Mouse (Mus musculus) stomach, postnatal 0 days (tissue): ENCODE measurements at regions not wholly inside any gene's neighbourhood (a gene's known extent, or its start where the extent isn't known, plus 50 kb on each side); places are given as distances from the start of the nearest gene placed in this dataset.

ENCODE experiments used
- ATAC-seq: fragments of 200-750 bp; cut with Nextera tagmentation; 2 replicates; pipeline ENCODE4 v1.8.0; 2017; ENCODE audit not compliant: low FRiP score, low TSS enrichment
- DNase-seq: peaks from one replicate; pipeline ENCODE4 v3.0.0-alpha.2; 2016; ENCODE audit warnings: low spot score
- H3K27ac ChIP-seq: fragments of 300-500 bp; sonication (generic); replicated peaks from 2 replicates; pipeline ENCODE4 v1.5.1; 2014; ENCODE audit warnings: mild to moderate bottlenecking, control low read depth
- H3K27me3 ChIP-seq: fragments of 300-500 bp; sonication (generic); 2 replicates; pipeline ENCODE4 v1.6.1; 2014; ENCODE audit warnings: low read length; ENCODE audit not compliant: control insufficient read depth, insufficient read depth
- H3K36me3 ChIP-seq: fragments of 300-500 bp; sonication (generic); 2 replicates; pipeline ENCODE4 v1.6.1; 2014; ENCODE audit warnings: low read length, mixed read lengths; ENCODE audit not compliant: control insufficient read depth, insufficient read depth
- H3K4me1 ChIP-seq: fragments of 300-500 bp; sonication (generic); replicated peaks from 2 replicates; pipeline ENCODE4 v1.6.1; 2014; ENCODE audit warnings: antibody characterized with exemption; ENCODE audit not compliant: control insufficient read depth, insufficient read depth
- H3K4me2 ChIP-seq: fragments of 300-500 bp; sonication (generic); replicated peaks from 2 replicates; pipeline ENCODE4 v1.6.1; 2014; ENCODE audit warnings: low read depth, mild to moderate bottlenecking, control low read depth, moderate library complexity
- H3K4me3 ChIP-seq: fragments of 300-500 bp; sonication (generic); 2 replicates; pipeline ENCODE4 v1.5.1; 2014; ENCODE audit warnings: low read depth, low read length, control low read depth
- H3K9ac ChIP-seq: fragments of 300-500 bp; sonication (generic); 2 replicates; pipeline ENCODE4 v1.6.1; 2014; ENCODE audit warnings: mild to moderate bottlenecking, low read length, control low read depth, mixed read lengths
- H3K9me3 ChIP-seq: fragments of 300-500 bp; sonication (generic); 2 replicates; pipeline ENCODE4 v1.6.1; 2016; ENCODE audit warnings: low read length; ENCODE audit not compliant: control insufficient read depth
- CTCF ChIP-seq: IDR thresholded peaks from 2 replicates; pipeline ENCODE4 v1.5.1; 2016; ENCODE audit warnings: antibody characterized with exemption, low read depth, mild to moderate bottlenecking, moderate library complexity
- EP300 ChIP-seq: optimal IDR thresholded peaks from 2 replicates; pipeline ENCODE3; 2016; ENCODE audit warnings: antibody characterized with exemption
- WGBS: fragments of 180-500 bp; shearing (Covaris S2); extraction: QIAGEN DNeasy Blood & Tissue Kit; methylation state at CpG from one replicate; pipeline ENCODE4 v1.1.7; 2014; 5-methylcytosine and 5-hydroxymethylcytosine counted together

GRCm38 (mm10) chr16:79240191-79240590, 149.3 kb upstream of the Tmprss15 start:
- no peak overlapping the region for H3K27ac ChIP-seq
- H3K4me3 ChIP-seq = no peak overlapping the region
- no peaks in the 10 kb centered on the region for H3K4me1 ChIP-seq
- no peak overlapping the region for H3K4me2 ChIP-seq
- H3K27me3 ChIP-seq = no peaks in the 10 kb centered on the region
- no peak for TF ChIP-seq EP300
- no peak for TF ChIP-seq CTCF
- ATAC-seq = no peak
- no peak overlapping the region for H3K9ac ChIP-seq
- no peaks in the 10 kb centered on the region for H3K9me3 ChIP-seq
- no peak for DNase-seq
- WGBS = 85% methylated on average over 2 of the region's 2 CpGs
- H3K36me3 ChIP-seq = no peaks in the 10 kb centered on the region

GRCm38 (mm10) chr16:79191196-79191595, 100.3 kb upstream of the Tmprss15 start:
- no peaks in the 10 kb centered on the region for H3K36me3 ChIP-seq
- DNase-seq (no peak), ATAC-seq (no peak)
- H3K4me1 ChIP-seq = no peaks in the 10 kb centered on the region
- H3K9me3 ChIP-seq = no peaks in the 10 kb centered on the region
- WGBS = 65% methylated on average over 7 of the region's 7 CpGs
- TF ChIP-seq CTCF (no peak), EP300 (no peak)
- H3K27me3 ChIP-seq = no peaks in the 10 kb centered on the region
- H3K4me3 ChIP-seq = no peak overlapping the region
- no peak overlapping the region for H3K27ac ChIP-seq
- no peak overlapping the region for H3K4me2 ChIP-seq
- no peak overlapping the region for H3K9ac ChIP-seq

- DNase-seq = no peak
- no peaks in the 10 kb centered on the region for H3K36me3 ChIP-seq
- H3K4me2 ChIP-seq = no peak overlapping the region
- peak; percentile 68 for ATAC-seq
- no peak overlapping the region for H3K4me3 ChIP-seq
- no peak overlapping the region for H3K9ac ChIP-seq
- no peaks in the 10 kb centered on the region for H3K27me3 ChIP-seq
- H3K27ac ChIP-seq = no peak overlapping the region
- WGBS = 10% methylated on average over 1 of the region's 1 CpGs
- H3K9me3 ChIP-seq = no peaks in the 10 kb centered on the region
- H3K4me1 ChIP-seq = no peaks in the 10 kb centered on the region
- no peak for TF ChIP-seq CTCF
- no peak for TF ChIP-seq EP300
These were observed 95.6 kb upstream of the Tmprss15 start for GRCm38 (mm10) chr16:79186471-79186870.

- 58% methylated on average over 2 of the region's 2 CpGs for WGBS
- H3K27me3 ChIP-seq = no peaks in the 10 kb centered on the region
- no peak for ATAC-seq
- no peak overlapping the region for H3K27ac ChIP-seq
- no peaks in the 10 kb centered on the region for H3K9me3 ChIP-seq
- no peak overlapping the region for H3K4me3 ChIP-seq
- no peak for DNase-seq
- no peak overlapping the region for H3K9ac ChIP-seq
- peak; percentile 54 for TF ChIP-seq CTCF
- no peak for TF ChIP-seq EP300
- no peaks in the 10 kb centered on the region for H3K36me3 ChIP-seq
- no peaks in the 10 kb centered on the region for H3K4me1 ChIP-seq
- H3K4me2 ChIP-seq = no peak overlapping the region
These were observed 91.6 kb upstream of the Tmprss15 start for GRCm38 (mm10) chr16:79182474-79182873.

GRCm38 (mm10) chr16:79177299-79177999, 86.6 kb upstream of the Tmprss15 start:
- no peaks in the 10 kb centered on the region for H3K27me3 ChIP-seq
- no peaks in the 10 kb centered on the region for H3K4me1 ChIP-seq
- no peak overlapping the region for H3K4me3 ChIP-seq
- DNase-seq (no peak), ATAC-seq (no peak)
- no peak overlapping the region for H3K9ac ChIP-seq
- no peaks in the 10 kb centered on the region for H3K9me3 ChIP-seq
- no peaks in the 10 kb centered on the region for H3K36me3 ChIP-seq
- H3K4me2 ChIP-seq = no peak overlapping the region
- 82% methylated on average over 15 of the region's 15 CpGs for WGBS
- H3K27ac ChIP-seq = no peak overlapping the region
- TF ChIP-seq CTCF (no peak), EP300 (no peak)

GRCm38 (mm10) chr16:79176832-79177243, 85.9 kb upstream of the Tmprss15 start:
- no peaks in the 10 kb centered on the region for H3K27me3 ChIP-seq
- H3K9me3 ChIP-seq = no peaks in the 10 kb centered on the region
- no peak overlapping the region for H3K9ac ChIP-seq
- ATAC-seq (no peak), DNase-seq (no peak)
- no peak overlapping the region for H3K4me3 ChIP-seq
- no peak overlapping the region for H3K4me2 ChIP-seq
- no peaks in the 10 kb centered on the region for H3K36me3 ChIP-seq
- no peak overlapping the region for H3K27ac ChIP-seq
- 59% methylated on average over 6 of the region's 6 CpGs for WGBS
- H3K4me1 ChIP-seq = no peaks in the 10 kb centered on the region
- no peak for TF ChIP-seq EP300
- no peak for TF ChIP-seq CTCF
